In the genomic region with DNA sequence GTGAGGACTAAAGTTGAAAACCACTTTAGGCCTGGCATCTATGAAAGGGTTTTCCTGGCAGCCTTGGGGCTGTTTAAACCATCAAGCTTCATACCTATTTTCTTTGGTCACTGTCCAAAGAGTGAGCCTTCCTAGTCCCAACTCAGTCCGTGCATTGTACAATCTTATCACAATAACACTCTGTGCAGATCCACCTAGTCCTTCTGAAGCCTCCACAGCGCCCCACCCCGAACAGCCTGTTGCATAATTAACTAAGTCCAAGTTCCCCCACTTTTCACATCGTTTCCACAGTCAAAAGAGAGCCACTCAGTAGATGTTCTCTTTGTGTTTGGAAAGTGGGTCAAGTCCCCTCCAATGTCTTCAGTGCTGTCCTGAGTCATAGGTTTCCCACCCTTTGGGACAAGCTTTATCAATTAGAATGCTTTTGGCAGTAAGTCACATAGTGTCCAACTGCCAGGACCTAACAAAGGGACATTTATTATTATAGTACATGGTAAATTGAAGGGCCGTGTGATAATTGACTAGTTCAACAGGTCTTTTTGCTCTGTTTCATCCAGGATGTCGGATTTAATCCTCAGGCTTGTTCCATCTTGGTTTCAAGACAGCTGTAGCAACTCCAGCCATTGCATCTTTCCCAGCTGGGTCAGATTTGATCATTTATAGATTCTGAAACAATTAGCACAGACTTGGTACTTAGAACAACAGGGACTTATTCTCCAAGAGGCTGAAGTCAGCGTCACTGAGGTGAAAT, we compare ENCODE assay signal across 20 mouse cellular contexts.
DNase-seq lines count a peak whose midpoint lies in the region; ATAC-seq and TF ChIP-seq lines count a peak whose summit lies in the region.
"Had no signal": no experiment of that assay in that cellular context is flagged by ENCODE, and none has a peak within 500 bp of the region (broad histone marks: within the 10 kb centered on the region; RNA-seq: fewer than 3 reads in every experiment).

No protein-coding gene starts in this region.

- H3K9ac ChIP-seq in MEL (ENCODE audit: control insufficient read depth, low read depth, low read length, poor library complexity, severe bottlenecking), result no peak overlapping the region
- no peak overlapping the region for H3K9ac ChIP-seq in heart, embryonic 14.5 days (ENCODE audit: low read length)
- H3K9ac ChIP-seq in forebrain, embryonic 15.5 days (replicated peaks), result no peak overlapping the region
- H3K9ac ChIP-seq: hindbrain, embryonic 13.5 days; liver, embryonic 15.5 days; stomach, embryonic 15.5 days had no signal

- no peaks in the 10 kb centered on the region for H3K79me2 ChIP-seq in MEL (ENCODE audit: control insufficient read depth, insufficient read depth, low read length, poor library complexity)

- no peaks in the 10 kb centered on the region for H3K9me3 ChIP-seq in MEL (replicated peaks; ENCODE audit: insufficient read depth, low read length)
- no peaks in the 10 kb centered on the region for H3K9me3 ChIP-seq in heart, embryonic 14.5 days (ENCODE audit: control insufficient read depth, low read length)
- no peaks in the 10 kb centered on the region for H3K9me3 ChIP-seq in forebrain, embryonic 15.5 days
- H3K9me3 ChIP-seq: G1E; hindbrain, embryonic 13.5 days; liver, embryonic 15.5 days; stomach, embryonic 15.5 days had no signal

- H3K27ac ChIP-seq in MEL (ENCODE audit: control insufficient read depth, low read depth, low read length), result no peak overlapping the region
- H3K27ac ChIP-seq in heart, embryonic 14.5 days (replicated peaks in 1 of 2; ENCODE audit: control insufficient read depth in 1 of 2, insufficient read depth in 1 of 2, low read depth in 2 of 2, low read length in 2 of 2), result peak overlapping the region in 1 of 2 experiments; percentile 19; a peak in 1 of 4 replicates
- no peak overlapping the region for H3K27ac ChIP-seq in forebrain, embryonic 15.5 days (replicated peaks)
- H3K27ac ChIP-seq: hindbrain, embryonic 13.5 days; kidney, postnatal 0 days; liver, embryonic 15.5 days; stomach, embryonic 15.5 days had no signal

- no peak; the same call in 1 of the 2 replicates for TF ChIP-seq RAD21 in MEL (IDR thresholded peaks at IDR 0.05; ENCODE audit: low read depth, low read length)

- H3K4me3 ChIP-seq in MEL (ENCODE audit: control insufficient read depth in 1 of 2, insufficient read depth in 1 of 2, low read depth in 2 of 2, low read length in 2 of 2), result no peak overlapping the region
- no peak overlapping the region for H3K4me3 ChIP-seq in heart, embryonic 14.5 days (ENCODE audit: control insufficient read depth in 1 of 2, insufficient read depth in 1 of 2, low read depth in 1 of 2, low read length in 2 of 2)
- no peak overlapping the region for H3K4me3 ChIP-seq in forebrain, embryonic 15.5 days
- H3K4me3 ChIP-seq: erythroblast, embryonic 14.5 days; hindbrain, embryonic 13.5 days; liver, embryonic 15.5 days; megakaryocyte, embryonic 14.5 days; stomach, embryonic 15.5 days had no signal

- no peak overlapping the region for H3K4me2 ChIP-seq in heart, embryonic 14.5 days (ENCODE audit: low read length)
- H3K4me2 ChIP-seq in forebrain, embryonic 15.5 days (replicated peaks), result no peak overlapping the region
- H3K4me2 ChIP-seq: hindbrain, embryonic 13.5 days; liver, embryonic 15.5 days; stomach, embryonic 15.5 days had no signal

- TF ChIP-seq CTCF in MEL (IDR thresholded peaks at IDR 0.05 in 2 of 3, conservative IDR thresholded peaks at IDR 0.05 in 1 of 3; ENCODE audit: control insufficient read depth in 1 of 3, insufficient read depth in 1 of 3, low read depth in 2 of 3, low read length in 3 of 3, poor library complexity in 1 of 3, severe bottlenecking in 1 of 3), result no peak

- no peaks in the 10 kb centered on the region for H3K36me3 ChIP-seq in MEL (ENCODE audit: control insufficient read depth in 1 of 2, insufficient read depth in 2 of 2, low read length in 2 of 2)
- no peaks in the 10 kb centered on the region for H3K36me3 ChIP-seq in heart, embryonic 14.5 days (ENCODE audit: control insufficient read depth, insufficient read depth, low read length)
- H3K36me3 ChIP-seq in forebrain, embryonic 15.5 days, result no peaks in the 10 kb centered on the region
- H3K36me3 ChIP-seq: G1E; hindbrain, embryonic 13.5 days; liver, embryonic 15.5 days; stomach, embryonic 15.5 days had no signal

- no peaks in the 10 kb centered on the region for H3K4me1 ChIP-seq in MEL (ENCODE audit: control insufficient read depth in 1 of 2, insufficient read depth in 2 of 2, low read length in 2 of 2)
- peaks cover 23 to 39% of the 10 kb centered on the region in 2 experiments for H3K4me1 ChIP-seq in heart, embryonic 14.5 days (ENCODE audit: control insufficient read depth in 2 of 2, insufficient read depth in 2 of 2, low read length in 2 of 2)
- H3K4me1 ChIP-seq in forebrain, embryonic 15.5 days, result peaks cover 5% of the 10 kb centered on the region
- H3K4me1 ChIP-seq: megakaryocyte, embryonic 14.5 days; stomach, embryonic 15.5 days had no signal

- TF ChIP-seq EP300 in MEL (IDR thresholded peaks at IDR 0.05; ENCODE audit: low read depth in 1 of 2, low read length in 2 of 2), result no peak

- WGBS in heart, embryonic 14.5 days, result 61% methylated on average over 7 of the region's 7 CpGs
- 70% methylated on average over 7 of the region's 7 CpGs for WGBS in forebrain, embryonic 15.5 days

- TF ChIP-seq POLR2A in MEL (IDR thresholded peaks at IDR 0.05; ENCODE audit: control insufficient read depth in 1 of 2, insufficient read depth in 1 of 2, low read depth in 1 of 2, low read length in 2 of 2, poor library complexity in 1 of 2), result no peak

- DNase-seq in MEL (ENCODE audit: low read depth, low spot score) (peak; percentile 16), NIH3T3 (ENCODE audit: low read depth) (peak; percentile 59)
- peak; percentile 38 for DNase-seq in heart, postnatal 4 days
- no peak for DNase-seq in cerebellum, adult 9-10 months
- no peak for DNase-seq in left cerebral cortex, adult 8-10 months (ENCODE audit: low spot score in 2 of 2)
- DNase-seq: adrenal gland, adult 8-10 months; cerebellum, adult 11 months; gastrocnemius, postnatal 25 days; thymus, adult 2 months had no signal

- H3K27me3 ChIP-seq in MEL (ENCODE audit: control insufficient read depth in 1 of 2, insufficient read depth in 2 of 2, low read length in 2 of 2), result no peaks in the 10 kb centered on the region
- H3K27me3 ChIP-seq in heart, embryonic 14.5 days (ENCODE audit: control insufficient read depth, insufficient read depth, low read length), result no peaks in the 10 kb centered on the region
- H3K27me3 ChIP-seq in forebrain, embryonic 15.5 days, result no peaks in the 10 kb centered on the region
- H3K27me3 ChIP-seq: hindbrain, embryonic 13.5 days; liver, embryonic 15.5 days; megakaryocyte, embryonic 14.5 days; stomach, embryonic 15.5 days had no signal

- ATAC-seq in heart, embryonic 14.5 days (ENCODE audit: insufficient number of reproducible peaks, insufficient read depth, low FRiP score, low read depth), result 0 out of 2 replicates have a peak, but pooled peaks have one; percentile 36
- no peak for ATAC-seq in forebrain, embryonic 15.5 days (replicated peaks)
- ATAC-seq: CD4-positive, CD25-positive, alpha-beta regulatory T cell, adult 4 months; lung, postnatal 0 days had no signal

TF ChIP-seq in MEL, 35 proteins besides CTCF, POLR2A, EP300 and RAD21:
- TF ChIP-seq ZMIZ1 (IDR thresholded peaks at IDR 0.05; ENCODE audit: low read depth, low read length) (no peak), SMC3 (IDR thresholded peaks at IDR 0.05; ENCODE audit: low read depth, low read length) (no peak), MEF2A (IDR thresholded peaks at IDR 0.05; ENCODE audit: extremely low read depth, insufficient replicate concordance, low read depth, low read length, poor library complexity, severe bottlenecking) (no peak)
TF ChIP-seq in MEL: peak in this region for 0.

Comparison
In these comparisons a context has a peak if more than half of its experiments do, and no peak if none do; other contexts are left out.
1. DNase-seq: peak in MEL (single experiment), NIH3T3 (single experiment) and heart, postnatal 4 days (single experiment); none in cerebellum, adult 9-10 months (single experiment) and left cerebral cortex, adult 8-10 months (0 of 2).